Mouse (Mus musculus): ENCODE results near the gene Olfr918. TPM values are rescaled to one million over a fixed set of nuclear protein-coding genes. Genes with fewer than 3 reads are reported as not detected.

The Olfr918 gene
- polyA plus RNA-seq (2012) = not detected in 2 replicates

DNA sequence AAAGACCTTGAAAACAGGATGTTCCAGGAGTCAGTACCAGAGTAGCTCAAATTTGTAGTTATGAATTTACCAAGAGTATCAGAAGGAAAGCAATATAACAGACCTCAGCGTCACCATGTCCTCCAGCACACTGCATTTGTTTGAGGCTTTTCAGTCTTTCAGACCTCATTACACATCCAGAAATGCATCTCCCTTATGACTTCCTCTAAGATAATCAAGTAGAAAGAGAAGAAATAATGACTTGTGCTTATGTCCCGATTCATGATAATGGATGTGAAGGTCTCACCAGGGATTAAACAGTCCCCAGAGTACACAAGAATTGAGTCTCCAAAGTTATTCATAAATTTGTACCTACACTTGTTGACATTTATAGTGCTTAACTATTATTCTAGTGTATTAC is at the start of gene Olfr918:
Olfr918 (minus strand) TSS at position 101 of the 400 bp plus-strand sequence.
- Histone ChIP-seq H3K4me1 (ENCODE audit: control insufficient read depth) (no peaks in the 10 kb centered on the region), H3K27me3 (ENCODE audit: control insufficient read depth) (no peaks in the 10 kb centered on the region), H3K36me3 (ENCODE audit: control insufficient read depth) (no peaks in the 10 kb centered on the region), H3K4me3 (replicated peaks) (no peak within 1 kb of the TSS), H3K9me3 (ENCODE audit: control insufficient read depth, low read length) (no peaks in the 10 kb centered on the region)
- TF ChIP-seq GATA1 (IDR thresholded peaks at IDR 0.05; ENCODE audit: low read length) (no peak), TAL1 (IDR thresholded peaks at IDR 0.05; ENCODE audit: low read length) (no peak)

DNA sequence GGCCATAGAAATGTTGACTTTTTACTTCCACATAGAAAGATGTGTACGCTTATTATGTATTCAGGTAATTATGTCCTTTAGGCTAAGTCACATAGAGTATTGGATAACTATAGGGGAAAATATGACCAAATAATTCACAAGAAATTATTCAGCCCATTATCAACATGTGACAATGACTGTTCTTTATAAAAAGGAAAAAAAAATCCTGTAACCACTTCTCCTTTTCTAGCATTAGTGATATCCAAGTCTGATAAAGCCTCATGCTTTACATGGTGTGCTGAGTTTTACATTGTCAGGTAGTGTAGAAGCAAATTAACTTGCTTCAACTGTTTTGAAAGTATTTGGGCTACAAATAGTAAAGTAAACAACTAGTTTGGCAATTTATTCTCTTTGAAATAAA is 49.6 kb upstream of the Olfr918 start:
- Histone ChIP-seq H3K4me3 (replicated peaks) (no peak overlapping the region), H3K4me1 (ENCODE audit: control insufficient read depth) (peaks cover 6% of the 10 kb centered on the region), H3K9me3 (ENCODE audit: control insufficient read depth, low read length) (no peaks in the 10 kb centered on the region), H3K36me3 (ENCODE audit: control insufficient read depth) (peaks cover 2% of the 10 kb centered on the region; the same call in 1 of the 2 replicates), H3K27me3 (ENCODE audit: control insufficient read depth) (no peaks in the 10 kb centered on the region)
- no peak for TF ChIP-seq TAL1 (IDR thresholded peaks at IDR 0.05; ENCODE audit: low read length)
- no peak for TF ChIP-seq GATA1 (IDR thresholded peaks at IDR 0.05; ENCODE audit: low read length)

DNA sequence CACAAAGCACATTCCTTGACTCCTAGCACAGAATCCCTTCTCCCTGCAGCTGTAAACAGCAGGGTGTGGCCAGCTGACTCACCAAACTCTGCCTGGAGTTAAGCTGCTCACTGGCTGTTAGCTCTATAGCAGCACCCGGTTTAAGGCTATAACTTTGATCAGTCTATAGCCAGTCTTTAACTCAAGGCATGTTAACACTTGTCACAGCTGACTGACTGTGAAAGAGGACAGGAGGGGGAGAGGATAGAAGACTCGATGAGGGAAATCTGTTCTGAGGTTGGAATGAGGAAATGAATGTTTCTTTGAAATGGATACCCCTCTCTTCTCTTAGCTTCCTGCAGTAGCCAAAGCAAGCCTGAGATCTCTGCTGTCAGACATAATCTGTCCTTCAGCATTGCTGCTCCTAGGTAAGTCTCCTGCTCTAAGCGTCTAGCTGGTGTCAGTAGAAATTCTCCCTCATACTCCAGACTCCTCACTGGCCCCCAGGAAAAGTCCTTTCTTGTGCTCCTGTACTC is 44.6 kb upstream of the Olfr918 start:
- Histone ChIP-seq H3K4me1 (ENCODE audit: control insufficient read depth) (peaks cover 11% of the 10 kb centered on the region), H3K9me3 (ENCODE audit: control insufficient read depth, low read length) (no peaks in the 10 kb centered on the region), H3K36me3 (ENCODE audit: control insufficient read depth) (peaks cover 2% of the 10 kb centered on the region; the same call in 1 of the 2 replicates), H3K27me3 (ENCODE audit: control insufficient read depth) (no peaks in the 10 kb centered on the region), H3K4me3 (replicated peaks) (peak overlapping the region; percentile 64)
- TF ChIP-seq TAL1 (IDR thresholded peaks at IDR 0.05; ENCODE audit: low read length) = no peak
- no peak for TF ChIP-seq GATA1 (IDR thresholded peaks at IDR 0.05; ENCODE audit: low read length)

- Histone ChIP-seq H3K4me1 (ENCODE audit: control insufficient read depth) (peaks cover 11% of the 10 kb centered on the region), H3K36me3 (ENCODE audit: control insufficient read depth) (peaks cover 2% of the 10 kb centered on the region; the same call in 1 of the 2 replicates), H3K27me3 (ENCODE audit: control insufficient read depth) (no peaks in the 10 kb centered on the region), H3K9me3 (ENCODE audit: control insufficient read depth, low read length) (no peaks in the 10 kb centered on the region), H3K4me3 (replicated peaks) (peak within 1 kb of the TSS; percentile 64)
- TF ChIP-seq TAL1 (IDR thresholded peaks at IDR 0.05; ENCODE audit: low read length) = no peak
- no peak for TF ChIP-seq GATA1 (IDR thresholded peaks at IDR 0.05; ENCODE audit: low read length)
Observed at GRCm38 (mm10) chr9:38718102-38718501, 43.7 kb upstream of the Olfr918 start, which contains the start of gene Vwa5a. Gene Vwa5a, plus strand, starts transcription at chr9:38718268.

GRCm38 (mm10) chr9:38672887-38673286 is 1.5 kb downstream of the Olfr918 start:
- no peaks in the 10 kb centered on the region for H3K36me3 ChIP-seq (ENCODE audit: control insufficient read depth)
- no peak for TF ChIP-seq TAL1 (IDR thresholded peaks at IDR 0.05; ENCODE audit: low read length)
- TF ChIP-seq GATA1 (IDR thresholded peaks at IDR 0.05; ENCODE audit: low read length) = no peak
- H3K4me1 ChIP-seq (ENCODE audit: control insufficient read depth) = no peaks in the 10 kb centered on the region
- no peaks in the 10 kb centered on the region for H3K27me3 ChIP-seq (ENCODE audit: control insufficient read depth)
- H3K9me3 ChIP-seq (ENCODE audit: control insufficient read depth, low read length) = no peaks in the 10 kb centered on the region
- H3K4me3 ChIP-seq (replicated peaks) = no peak overlapping the region

- Histone ChIP-seq H3K27me3 (ENCODE audit: control insufficient read depth) (no peaks in the 10 kb centered on the region), H3K9me3 (ENCODE audit: control insufficient read depth, low read length) (no peaks in the 10 kb centered on the region), H3K4me1 (ENCODE audit: control insufficient read depth) (no peaks in the 10 kb centered on the region), H3K4me3 (replicated peaks) (no peak within 1 kb of the TSS), H3K36me3 (ENCODE audit: control insufficient read depth) (no peaks in the 10 kb centered on the region)
- TF ChIP-seq GATA1 (IDR thresholded peaks at IDR 0.05; ENCODE audit: low read length) (no peak), TAL1 (IDR thresholded peaks at IDR 0.05; ENCODE audit: low read length) (no peak)
Observed at GRCm38 (mm10) chr9:38665742-38666141, 8.7 kb downstream of the Olfr918 start, which contains the start of gene Olfr917. Gene Olfr917, minus strand, starts transcription at chr9:38665842.

DNA sequence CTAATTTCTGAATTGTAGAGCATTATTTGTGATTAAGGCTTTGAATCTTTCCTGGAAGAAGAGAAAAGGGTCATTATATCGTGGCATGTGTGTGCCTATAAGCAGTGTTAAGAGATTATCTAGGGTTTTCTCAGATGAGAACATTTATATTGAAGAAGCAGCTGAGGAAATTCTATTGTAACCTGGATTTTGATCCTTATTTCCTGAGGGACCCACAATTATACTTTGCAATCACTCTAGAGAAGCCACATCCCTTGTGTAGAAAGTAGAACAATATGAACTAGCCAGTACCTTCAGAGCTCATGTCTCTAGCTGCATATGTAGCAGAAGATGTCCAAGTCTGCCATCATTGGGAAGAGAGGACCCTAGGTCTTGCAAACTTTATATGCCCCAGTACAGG is 14.6 kb downstream of the Olfr918 start, which contains the start of gene Olfr916:
Olfr916 (minus strand) TSS at position 101 of the 400 bp plus-strand sequence.
- no peak within 1 kb of the TSS for H3K4me3 ChIP-seq (replicated peaks)
- H3K4me1 ChIP-seq (ENCODE audit: control insufficient read depth) = no peaks in the 10 kb centered on the region
- no peaks in the 10 kb centered on the region for H3K36me3 ChIP-seq (ENCODE audit: control insufficient read depth)
- TF ChIP-seq TAL1 (IDR thresholded peaks at IDR 0.05; ENCODE audit: low read length) (no peak), GATA1 (IDR thresholded peaks at IDR 0.05; ENCODE audit: low read length) (no peak)
- H3K9me3 ChIP-seq (ENCODE audit: control insufficient read depth, low read length) = no peaks in the 10 kb centered on the region
- no peaks in the 10 kb centered on the region for H3K27me3 ChIP-seq (ENCODE audit: control insufficient read depth)

- TF ChIP-seq TAL1 (IDR thresholded peaks at IDR 0.05; ENCODE audit: low read length) = no peak
- no peak for TF ChIP-seq GATA1 (IDR thresholded peaks at IDR 0.05; ENCODE audit: low read length)
- Histone ChIP-seq H3K27me3 (ENCODE audit: control insufficient read depth) (no peaks in the 10 kb centered on the region), H3K9me3 (ENCODE audit: control insufficient read depth, low read length) (peaks cover 2% of the 10 kb centered on the region; the same call in 1 of the 2 replicates), H3K4me1 (ENCODE audit: control insufficient read depth) (no peaks in the 10 kb centered on the region), H3K36me3 (ENCODE audit: control insufficient read depth) (no peaks in the 10 kb centered on the region), H3K4me3 (replicated peaks) (no peak overlapping the region)
Observed at GRCm38 (mm10) chr9:38632406-38632805, 42.0 kb downstream of the Olfr918 start.

Other genes starting within 250 kb of the Olfr918 start
- not detected in 2 replicates for gene Olfr901, start 245.1 kb downstream of the Olfr918 start, polyA plus RNA-seq (2012)
- not detected in 2 replicates for gene Olfr902, start 226.9 kb downstream of the Olfr918 start, polyA plus RNA-seq (2012)
- not detected in 2 replicates for gene Olfr904, start 211.5 kb downstream of the Olfr918 start, polyA plus RNA-seq (2012)
- gene Olfr905, start 203.5 kb downstream of the Olfr918 start, polyA plus RNA-seq (2012) = not detected in 2 replicates
- 0.01 TPM in 1 of 2 replicates, not detected in the other for gene Olfr906, start 187.5 kb downstream of the Olfr918 start, polyA plus RNA-seq (2012)
- gene Olfr907, start 178.8 kb downstream of the Olfr918 start, polyA plus RNA-seq (2012) = not detected in 2 replicates
- gene Olfr911-ps1, start 153.0 kb downstream of the Olfr918 start, polyA plus RNA-seq (2012) = not detected in 2 replicates
- not detected in 2 replicates for gene Olfr910, start 136.8 kb downstream of the Olfr918 start, polyA plus RNA-seq (2012)
- gene Olfr912, start 94.4 kb downstream of the Olfr918 start, polyA plus RNA-seq (2012) = 0.01 TPM in 1 of 2 replicates, not detected in the other
- gene Olfr913, start 81.8 kb downstream of the Olfr918 start, polyA plus RNA-seq (2012) = not detected in 2 replicates
- not detected in 2 replicates for gene Olfr914, start 69.5 kb downstream of the Olfr918 start, polyA plus RNA-seq (2012)
- gene Olfr916, start 14.7 kb downstream of the Olfr918 start, polyA plus RNA-seq (2012) = not detected in 2 replicates
- gene Olfr917, start 8.8 kb downstream of the Olfr918 start, polyA plus RNA-seq (2012) = not detected in 2 replicates
- gene Olfr919, start 29.1 kb upstream of the Olfr918 start, polyA plus RNA-seq (2012) = not detected in 2 replicates
- 0.02 and 0.08 TPM in 2 replicates for gene Vwa5a, start 43.7 kb upstream of the Olfr918 start, polyA plus RNA-seq (2012)
- gene Olfr920, start 77.7 kb upstream of the Olfr918 start, polyA plus RNA-seq (2012) = not detected in 2 replicates
- not detected in 2 replicates for gene Olfr921, start 98.5 kb upstream of the Olfr918 start, polyA plus RNA-seq (2012)
- not detected in 2 replicates for gene Olfr922, start 140.0 kb upstream of the Olfr918 start, polyA plus RNA-seq (2012)
- gene Olfr923, start 151.9 kb upstream of the Olfr918 start, polyA plus RNA-seq (2012) = 0.04 TPM in 1 of 2 replicates, not detected in the other
- gene Olfr924, start 169.8 kb upstream of the Olfr918 start, polyA plus RNA-seq (2012) = not detected in 2 replicates
- not detected in 2 replicates for gene Olfr26, start 180.5 kb upstream of the Olfr918 start, polyA plus RNA-seq (2012)
- gene Olfr926, start 202.5 kb upstream of the Olfr918 start, polyA plus RNA-seq (2012) = not detected in 2 replicates